Mouse (Mus musculus) heart, postnatal 0 days (tissue): Measurements from ENCODE around the gene Arhgap29. TPM values are rescaled to one million over a fixed set of nuclear protein-coding genes. Genes with fewer than 3 reads are reported as not detected.

Experiments
- ATAC-seq: fragments of 200-750 bp; cut with Nextera tagmentation; 2 replicates; pipeline ENCODE4 v1.8.0; 2017; ENCODE audit warnings: low read depth, moderate number of reproducible peaks, moderate library complexity; ENCODE audit not compliant: insufficient read depth
- DNase-seq: peaks from one replicate; pipeline ENCODE4 v3.0.0-alpha.2; 2016; ENCODE audit warnings: low spot score
- H3K27ac ChIP-seq: fragments of 300-500 bp; sonication (generic); 2 replicates; pipeline ENCODE4 v1.5.1; 2014; ENCODE audit warnings: low read depth, mild to moderate bottlenecking
- H3K27me3 ChIP-seq: fragments of 300-500 bp; sonication (generic); 2 replicates; pipeline ENCODE4 v1.6.1; 2014; ENCODE audit warnings: low read length, mixed read lengths; ENCODE audit not compliant: control insufficient read depth, insufficient read depth
- H3K36me3 ChIP-seq: fragments of 300-500 bp; sonication (generic); replicated peaks from 2 replicates; pipeline ENCODE4 v1.6.1; 2014; ENCODE audit warnings: low read length, mixed read lengths; ENCODE audit not compliant: control insufficient read depth, insufficient read depth
- H3K4me1 ChIP-seq: fragments of 300-500 bp; sonication (generic); 2 replicates; pipeline ENCODE4 v1.6.1; 2014; ENCODE audit warnings: antibody characterized with exemption; ENCODE audit not compliant: control insufficient read depth, insufficient read depth
- H3K4me2 ChIP-seq: fragments of 300-500 bp; sonication (generic); 2 replicates; pipeline ENCODE4 v1.6.1; 2014; ENCODE audit warnings: low read depth, mild to moderate bottlenecking, low read length, moderate library complexity
- H3K4me3 ChIP-seq: fragments of 300-500 bp; sonication (generic); 2 replicates; pipeline ENCODE4 v1.5.1; 2014; ENCODE audit warnings: low read depth, low read length
- H3K9ac ChIP-seq: fragments of 300-500 bp; sonication (generic); replicated peaks from 2 replicates; pipeline ENCODE4 v1.6.1; 2014; ENCODE audit warnings: low read depth, low read length, mixed read lengths
- H3K9me3 ChIP-seq: fragments of 300-500 bp; sonication (generic); replicated peaks from 2 replicates; pipeline ENCODE4 v1.6.1; 2016; ENCODE audit warnings: low read length; ENCODE audit not compliant: control insufficient read depth
- CTCF ChIP-seq: IDR thresholded peaks from 2 replicates; pipeline ENCODE4 v1.5.1; 2016; ENCODE audit warnings: antibody characterized with exemption, control low read depth, low read depth
- EP300 ChIP-seq: IDR thresholded peaks from 2 replicates; pipeline ENCODE4 v1.6.1; 2016; ENCODE audit warnings: antibody characterized with exemption, low read depth
- WGBS: fragments of 180-500 bp; shearing (Covaris S2); extraction: QIAGEN DNeasy Blood & Tissue Kit; methylation state at CpG from one replicate; pipeline ENCODE4 v1.1.7; 2014; 5-methylcytosine and 5-hydroxymethylcytosine counted together
- polyA plus RNA-seq: library from polyadenylated mRNA; unstranded; fragments of >200 nt; fragmentation: Nextera tagmentation; extraction: Ambion mirVana; gene quantifications from 2 replicates; pipeline ENCODE4 v1.2.1, GENCODE M21; 2015
- total RNA-seq: library from RNA; depleted of rRNA; stranded (reverse); fragments of >200 nt; gene quantifications from 2 replicates; pipeline ENCODE4 v1.2.3, GENCODE M21; 2014; ENCODE audit warnings: low replicate concordance

Gene Arhgap29
- total and polyA plus RNA-seq, 2 experiments from 2014 or later: 29.5 to 80.9 TPM

DNA sequence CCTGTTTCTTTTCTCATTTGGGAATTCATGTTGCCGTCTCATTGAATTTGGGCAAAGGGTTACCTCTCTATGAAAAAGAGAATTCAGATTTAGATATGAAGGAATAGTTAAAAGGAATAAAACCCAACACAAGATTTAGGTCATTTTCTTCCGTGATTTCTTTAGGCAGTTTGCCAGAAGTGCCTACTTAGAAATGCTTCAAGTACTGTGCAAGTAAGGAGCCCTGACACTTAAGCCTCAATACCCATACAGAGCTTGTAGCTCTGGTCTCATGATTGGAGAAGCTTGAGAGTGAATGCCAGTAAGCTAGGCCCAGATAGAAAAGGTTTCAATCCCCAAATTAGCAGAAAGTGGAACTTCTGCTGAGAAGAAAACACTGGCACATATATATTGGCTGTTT, 2.1 kb downstream of the Arhgap29 start:
- H3K27ac ChIP-seq: peak overlapping the region; percentile 90
- WGBS: 32% methylated on average over 2 of the region's 2 CpGs
- TF ChIP-seq CTCF: no peak
- TF ChIP-seq EP300: no peak
- peak overlapping the region; percentile 79; the same call in 1 of the 2 replicates for H3K9ac ChIP-seq
- H3K27me3 ChIP-seq: no peaks in the 10 kb centered on the region
- H3K4me1 ChIP-seq: no peaks in the 10 kb centered on the region
- no peak for ATAC-seq
- H3K9me3 ChIP-seq: no peaks in the 10 kb centered on the region
- H3K4me3 ChIP-seq: peak overlapping the region; percentile 72
- peak overlapping the region; percentile 66 for H3K4me2 ChIP-seq
- DNase-seq: no peak
- H3K36me3 ChIP-seq: no peaks in the 10 kb centered on the region

DNA sequence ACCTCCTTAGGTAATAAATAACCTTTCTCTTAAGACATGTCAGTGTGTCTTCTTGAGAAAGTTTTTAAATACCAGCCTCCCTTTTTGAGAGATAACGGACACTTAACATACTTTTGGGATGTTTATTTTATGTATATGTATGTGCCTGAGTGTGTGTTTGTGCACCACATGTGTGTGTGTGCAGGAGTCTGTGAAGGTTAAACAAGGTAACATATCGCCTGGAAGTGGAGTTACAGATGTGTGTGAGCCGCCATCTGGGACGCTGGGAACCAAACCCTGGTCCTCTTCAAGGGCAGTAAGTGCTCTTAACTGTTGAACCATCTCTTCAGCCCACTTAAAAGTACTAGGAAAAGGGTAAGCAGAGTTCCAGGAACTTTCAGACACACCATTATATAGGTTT, 3.2 kb downstream of the Arhgap29 start:
- Histone ChIP-seq H3K9ac (0 out of 2 replicates have a peak overlapping the region, but pooled peaks have one; percentile 10), H3K4me2 (peak overlapping the region; percentile 66), H3K4me3 (peak overlapping the region; percentile 72), H3K4me1 (no peaks in the 10 kb centered on the region), H3K27me3 (no peaks in the 10 kb centered on the region), H3K9me3 (no peaks in the 10 kb centered on the region), H3K36me3 (no peaks in the 10 kb centered on the region), H3K27ac (0 out of 2 replicates have a peak overlapping the region, but pooled peaks have one; percentile 90)
- no peak for ATAC-seq
- WGBS: 93% methylated on average over 4 of the region's 4 CpGs
- TF ChIP-seq EP300 (no peak), CTCF (no peak)
- no peak for DNase-seq

DNA sequence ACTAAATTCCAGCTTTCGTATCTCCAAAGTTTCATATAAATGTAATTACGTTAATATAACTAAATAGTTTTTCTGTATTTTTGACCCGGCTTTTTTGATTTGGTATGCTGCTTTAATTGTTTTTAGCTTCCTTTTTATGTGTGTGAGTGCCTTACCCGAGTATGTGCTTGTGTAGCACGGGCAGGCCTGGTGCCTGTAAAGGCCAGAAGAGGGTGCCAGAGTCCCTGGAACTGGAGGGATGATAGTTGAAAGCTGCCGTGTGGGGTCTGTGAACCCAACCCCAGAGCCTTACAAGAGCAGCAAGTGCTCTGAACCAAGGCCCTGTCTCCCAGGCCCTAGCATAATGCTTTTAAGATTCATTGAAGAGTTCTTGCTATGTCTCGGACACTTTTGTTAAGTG, 4.4 kb downstream of the Arhgap29 start:
- Histone ChIP-seq H3K27me3 (no peaks in the 10 kb centered on the region), H3K27ac (no peak overlapping the region), H3K9ac (no peak overlapping the region), H3K4me2 (no peak overlapping the region), H3K36me3 (no peaks in the 10 kb centered on the region), H3K4me1 (no peaks in the 10 kb centered on the region), H3K4me3 (no peak overlapping the region), H3K9me3 (no peaks in the 10 kb centered on the region)
- DNase-seq (no peak), ATAC-seq (no peak)
- TF ChIP-seq CTCF (peak; percentile 30; the same call in 1 of the 2 replicates), EP300 (no peak)
- WGBS: 88% methylated on average over 7 of the region's 7 CpGs

DNA sequence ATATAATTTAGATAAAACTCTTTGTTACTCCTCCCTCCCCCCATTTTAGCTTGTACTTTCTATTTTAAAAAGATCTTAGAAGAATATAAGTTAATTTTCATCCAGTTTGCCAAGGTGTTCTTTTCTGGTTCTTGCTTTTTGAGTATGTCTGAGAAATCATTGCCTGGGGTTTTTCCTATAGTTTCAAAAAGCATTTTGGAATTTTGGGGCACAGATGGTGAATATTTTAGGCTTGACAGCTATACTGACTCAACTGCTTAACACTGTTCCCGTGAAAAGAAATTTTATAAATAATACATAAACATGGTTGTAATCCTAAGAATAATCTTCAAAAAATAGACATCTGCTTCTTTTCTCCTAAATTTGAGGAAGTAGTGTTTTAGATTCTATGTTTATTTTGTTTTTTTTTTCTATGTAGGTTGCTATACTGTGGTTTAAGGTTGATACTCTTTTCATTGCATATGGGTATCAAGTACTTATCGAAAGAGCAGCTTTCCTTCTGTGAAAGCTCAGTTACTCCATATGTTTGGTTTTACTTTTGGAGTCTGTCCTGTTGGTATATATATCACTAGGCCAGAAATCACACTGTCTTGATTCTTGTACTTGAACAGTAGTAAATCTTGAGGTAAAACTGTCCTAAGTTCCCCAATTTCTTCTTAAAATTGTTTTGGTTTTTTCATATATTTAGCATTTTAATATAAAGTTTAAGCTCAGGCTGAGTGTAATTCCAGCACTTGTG, 5.4 kb downstream of the Arhgap29 start:
- no peak overlapping the region for H3K4me3 ChIP-seq
- ATAC-seq: no peak
- TF ChIP-seq EP300 (no peak), CTCF (no peak)
- H3K27ac ChIP-seq: no peak overlapping the region
- 0 out of 2 replicates have a peak, but pooled peaks cover 1% of the 10 kb centered on the region for H3K36me3 ChIP-seq
- no peaks in the 10 kb centered on the region for H3K4me1 ChIP-seq
- no peak for DNase-seq
- H3K27me3 ChIP-seq: no peaks in the 10 kb centered on the region
- H3K4me2 ChIP-seq: no peak overlapping the region
- H3K9ac ChIP-seq: no peak overlapping the region
- 91% methylated on average over 2 of the region's 2 CpGs for WGBS
- no peaks in the 10 kb centered on the region for H3K9me3 ChIP-seq

DNA sequence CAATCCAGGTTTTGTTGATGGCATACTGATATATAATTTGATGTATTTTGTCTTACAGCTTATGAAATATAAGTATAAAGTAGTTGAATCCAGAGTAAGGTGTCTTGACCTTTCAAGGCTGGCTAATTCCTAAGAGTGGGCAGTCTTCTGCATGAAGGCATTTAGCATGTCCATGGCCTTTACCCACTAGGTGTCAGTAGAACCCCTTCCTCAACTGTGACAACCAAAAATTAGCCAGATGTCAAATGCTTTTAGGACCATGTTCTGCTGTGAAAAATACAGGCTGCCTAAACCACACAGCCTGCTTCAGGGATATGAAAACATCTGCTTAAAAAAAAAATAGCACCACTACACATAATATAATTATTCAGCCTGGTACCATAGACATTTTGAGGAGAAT, 11.8 kb downstream of the Arhgap29 start:
- peaks cover 8% of the 10 kb centered on the region for H3K4me1 ChIP-seq
- no peak overlapping the region for H3K27ac ChIP-seq
- H3K27me3 ChIP-seq: no peaks in the 10 kb centered on the region
- H3K9me3 ChIP-seq: no peaks in the 10 kb centered on the region
- peak; percentile 63 for DNase-seq
- no peak overlapping the region for H3K9ac ChIP-seq
- no peak overlapping the region for H3K4me3 ChIP-seq
- TF ChIP-seq EP300: no peak
- TF ChIP-seq CTCF: peak; percentile 85
- 0 out of 2 replicates have a peak, but pooled peaks cover 4% of the 10 kb centered on the region for H3K36me3 ChIP-seq
- ATAC-seq: no peak
- H3K4me2 ChIP-seq: no peak overlapping the region
